Mouse (Mus musculus) megakaryocyte, embryonic 14.5 days (primary cell): ENCODE measurements around the gene Dusp3.

Experiments
- FLI1 ChIP-seq: IDR thresholded peaks from 2 replicates; pipeline ENCODE4 v1.6.1; 2012; ENCODE audit warnings: low read length, inconsistent platforms, mixed read lengths
- GATA1 ChIP-seq: IDR thresholded peaks from 3 replicates; pipeline ENCODE4 v1.6.1; 2012; ENCODE audit warnings: mixed read lengths, low read length, inconsistent platforms, borderline replicate concordance

DNA sequence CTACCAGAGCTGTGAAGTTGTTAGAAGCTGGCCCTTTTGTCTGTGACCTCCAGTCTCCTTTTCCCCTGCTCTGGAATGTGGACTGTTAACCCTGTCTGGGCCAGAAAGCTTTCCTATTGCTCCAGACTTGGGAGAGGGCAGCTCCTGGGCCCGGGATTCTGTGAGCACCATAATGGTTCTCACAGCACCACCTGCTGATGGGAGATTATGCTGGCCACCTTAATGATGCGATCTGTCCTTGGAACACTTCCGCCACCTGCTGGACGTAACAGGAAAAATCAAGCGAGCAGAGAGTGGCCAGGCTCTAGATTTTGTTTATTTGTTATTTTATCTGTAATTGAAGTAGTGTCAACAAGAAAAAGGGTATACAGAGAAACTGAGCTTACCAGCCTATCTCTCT is 18.0 kb downstream of the Dusp3 start:
- TF ChIP-seq GATA1 = no peak
- no peak for TF ChIP-seq FLI1
